Mouse (Mus musculus): ENCODE results near the gene Cyb561d1.
"Not testable (repeated sequence)": the region's sequence is repeated elsewhere in the genome, so short reads cannot be mapped to it uniquely, and the experiment has no call there.

Cyb561d1 gene

DNA sequence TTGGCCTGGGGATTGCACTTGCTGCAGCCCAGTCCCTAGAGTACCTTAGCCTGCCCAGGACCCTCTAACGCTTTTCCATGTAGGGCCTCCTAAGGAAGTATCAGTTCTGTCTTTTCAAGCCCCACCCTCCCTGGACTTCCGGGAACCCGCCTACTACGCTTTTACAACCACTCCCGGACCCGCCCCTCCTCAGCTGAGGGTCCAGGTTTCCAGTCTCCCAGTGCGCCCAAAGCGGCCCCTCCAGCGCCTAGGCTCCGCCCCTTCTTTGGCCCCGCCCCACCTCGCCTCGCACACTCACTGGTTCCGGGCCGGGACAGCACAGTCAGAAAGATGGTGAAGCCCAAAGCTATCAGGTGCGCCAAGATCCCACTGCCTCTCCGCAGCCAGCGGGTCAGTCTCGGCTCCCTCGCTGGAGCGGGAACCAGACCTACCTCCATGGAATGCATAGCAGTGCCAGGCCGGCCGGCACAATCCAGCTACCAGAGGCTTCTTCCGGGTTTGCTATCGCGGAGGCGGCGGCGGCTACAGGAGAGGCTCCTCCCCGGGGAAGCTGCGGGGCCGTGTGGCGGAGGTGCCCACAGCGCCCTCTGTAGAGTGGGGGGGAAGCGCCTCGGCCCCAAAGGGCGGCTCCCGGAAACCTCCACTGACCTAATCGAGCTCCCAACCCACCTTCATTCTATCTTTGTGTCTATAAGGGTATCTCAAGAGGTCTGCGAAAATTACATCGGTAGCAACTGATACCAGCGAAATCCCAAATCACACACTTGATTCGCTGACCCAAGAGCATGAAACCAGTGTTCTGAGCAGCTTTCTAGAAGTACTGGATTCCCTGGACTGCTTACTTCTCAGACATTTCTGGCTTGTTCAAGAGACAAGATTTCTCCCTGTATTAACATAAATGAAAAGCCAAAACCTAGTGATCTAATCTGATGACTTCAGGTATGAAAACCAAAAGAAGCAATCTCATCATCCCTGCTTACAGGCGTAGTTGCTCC lies at the start of gene Cyb561d1:
Gene Cyb561d1 (minus strand): TSS at position 884 of the 995 bp plus-strand sequence.
- DNase-seq (ENCODE audit: low spot score): peak; percentile 85

- no peak for DNase-seq (ENCODE audit: low spot score)
These were observed 45.8 kb upstream of the Cyb561d1 start for GRCm38 (mm10) chr3:108246857-108247256.

DNA sequence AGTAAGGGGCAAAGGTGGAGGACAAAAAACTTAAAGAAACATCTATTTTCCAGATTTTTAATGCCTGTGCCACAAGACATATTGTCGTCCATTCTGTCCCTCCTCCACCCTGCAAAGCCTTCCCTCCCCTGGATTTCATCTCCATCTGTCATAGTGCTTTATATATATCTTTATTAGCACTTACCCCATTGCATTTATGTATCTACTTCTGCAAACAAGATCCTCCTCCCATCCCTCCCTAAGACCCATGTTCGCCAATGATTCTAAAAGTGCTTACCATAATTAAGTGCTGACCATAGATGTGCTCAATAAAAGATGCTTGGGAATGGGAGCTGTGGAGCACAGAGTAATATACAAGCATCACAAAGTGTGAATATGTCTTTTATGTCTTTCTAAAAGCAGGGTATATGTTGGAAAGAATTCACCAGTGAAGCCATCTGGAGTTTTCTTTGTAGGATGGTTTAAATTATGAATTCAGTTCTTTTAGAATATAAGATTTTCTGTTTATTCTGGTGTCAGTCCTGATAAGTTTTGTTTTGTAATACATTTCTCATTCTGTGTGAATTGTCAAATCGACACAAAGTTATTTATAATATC lies 40.3 kb upstream of the Cyb561d1 start:
- no peak for DNase-seq (ENCODE audit: low spot score)

DNA sequence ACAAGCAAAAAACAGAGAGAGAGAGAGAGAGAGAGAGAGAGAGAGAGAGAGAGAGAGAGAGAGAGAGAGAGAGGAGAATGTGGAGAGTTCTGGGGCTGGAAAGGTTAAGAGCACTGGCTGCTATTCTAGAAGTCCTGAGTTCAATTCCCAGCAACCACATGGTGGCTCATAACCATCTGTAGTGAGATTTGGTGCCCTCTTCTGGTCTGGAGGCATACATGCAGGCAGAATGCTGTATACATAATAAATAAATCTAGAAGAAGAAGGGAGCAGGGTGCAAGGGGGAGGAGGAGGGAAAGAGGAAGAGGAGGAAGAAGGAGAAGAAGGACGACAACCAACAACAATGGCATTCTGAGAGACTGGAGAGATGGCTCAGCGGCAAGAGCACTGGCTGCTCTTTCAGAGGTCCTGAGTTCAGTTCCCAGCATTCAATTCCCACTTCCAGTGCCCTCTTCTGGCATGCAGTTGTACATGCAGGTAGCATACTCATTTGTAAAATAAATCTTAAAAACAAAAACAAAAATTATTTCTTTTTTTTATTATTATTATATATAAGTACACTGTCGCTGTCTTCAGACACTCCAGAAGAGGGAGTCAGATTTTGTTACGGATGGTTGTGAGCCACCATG lies 36.6 kb upstream of the Cyb561d1 start:
- not testable (repeated sequence) for DNase-seq (ENCODE audit: low spot score)

GRCm38 (mm10) chr3:108231646-108232045 lies 30.6 kb upstream of the Cyb561d1 start:
- no peak for DNase-seq (ENCODE audit: low spot score)

GRCm38 (mm10) chr3:108227521-108227920 lies 26.5 kb upstream of the Cyb561d1 start:
- no peak for DNase-seq (ENCODE audit: low spot score)

GRCm38 (mm10) chr3:108226558-108227350 lies 25.7 kb upstream of the Cyb561d1 start, which contains the start of gene Sypl2:
TSS of gene Sypl2 (minus strand) at chr3:108226648.
- DNase-seq (ENCODE audit: low spot score): no peak

- no peak for DNase-seq (ENCODE audit: low spot score)
These were observed 24.9 kb upstream of the Cyb561d1 start for GRCm38 (mm10) chr3:108225711-108226557.

GRCm38 (mm10) chr3:108220661-108221060 lies 19.6 kb upstream of the Cyb561d1 start:
- DNase-seq (ENCODE audit: low spot score): peak; percentile 30

DNA sequence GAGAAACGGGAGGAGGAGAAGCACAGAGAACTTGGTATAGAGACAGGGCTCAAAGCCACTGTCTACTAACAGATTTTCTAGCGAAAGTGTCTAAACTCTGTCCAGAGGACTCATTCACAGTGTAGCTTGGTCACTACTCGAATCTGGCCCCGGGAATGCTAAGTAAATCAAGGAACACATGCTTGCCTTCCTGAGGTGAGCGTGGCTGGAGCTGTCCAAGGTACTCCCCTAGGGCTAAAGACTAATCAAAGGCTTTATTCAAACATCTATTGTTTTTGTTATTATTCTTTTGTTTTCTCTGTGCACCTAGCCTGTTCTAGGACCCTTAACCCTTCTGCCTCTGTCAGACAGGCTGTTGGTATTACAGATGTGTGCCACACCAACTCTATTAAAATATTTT lies 13.7 kb upstream of the Cyb561d1 start:
- DNase-seq (ENCODE audit: low spot score): peak; percentile 67

DNA sequence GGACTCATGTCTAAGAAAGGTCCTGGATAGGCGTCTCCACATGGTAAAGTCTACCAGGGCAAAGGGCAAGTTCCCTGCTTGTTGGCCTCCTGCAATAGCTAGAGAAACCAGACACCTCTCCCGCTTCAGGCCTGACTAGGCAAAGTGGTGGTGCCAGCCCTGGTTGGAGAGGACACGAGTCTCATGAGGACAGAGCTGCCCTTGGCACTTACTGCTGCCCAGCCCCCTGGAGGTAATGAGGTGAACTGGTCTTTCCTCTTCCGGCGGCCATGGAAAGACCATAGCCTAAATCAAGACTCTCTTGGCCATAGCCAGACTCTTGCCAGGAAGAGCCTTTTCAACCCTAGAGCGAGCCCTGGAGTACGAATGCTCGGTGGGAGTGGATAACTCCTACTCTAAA lies 11.4 kb upstream of the Cyb561d1 start:
- DNase-seq (ENCODE audit: low spot score): peak; percentile 73

DNA sequence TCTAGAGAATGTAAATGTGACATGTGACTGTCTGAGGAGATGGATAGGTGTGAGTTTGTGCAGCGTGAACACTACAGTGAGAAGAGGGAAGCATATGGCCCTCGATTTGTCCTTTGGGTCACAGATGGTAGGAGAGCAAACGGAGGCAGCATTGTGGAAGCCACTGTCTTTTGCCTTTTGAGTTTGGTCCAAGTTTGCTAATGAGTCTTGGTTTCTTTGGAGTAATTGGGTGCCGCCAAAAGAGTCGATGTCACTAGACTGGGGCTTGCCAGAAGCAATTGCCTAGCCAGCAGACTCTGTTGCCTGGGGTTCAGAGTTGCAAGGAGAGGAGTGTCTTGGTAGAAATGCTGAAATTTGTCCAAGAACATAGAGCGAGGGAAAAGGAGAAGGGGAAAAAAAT lies 10.8 kb upstream of the Cyb561d1 start:
- no peak for DNase-seq (ENCODE audit: low spot score)

- no peak for DNase-seq (ENCODE audit: low spot score)
These were observed 9.7 kb upstream of the Cyb561d1 start, which contains the start of gene Atxn7l2 for GRCm38 (mm10) chr3:108210771-108211139. TSS of gene Atxn7l2 (minus strand) at chr3:108210934.

- peak; percentile 98 for DNase-seq (ENCODE audit: low spot score)
These were observed 9.1 kb upstream of the Cyb561d1 start for GRCm38 (mm10) chr3:108209946-108210770.

DNA sequence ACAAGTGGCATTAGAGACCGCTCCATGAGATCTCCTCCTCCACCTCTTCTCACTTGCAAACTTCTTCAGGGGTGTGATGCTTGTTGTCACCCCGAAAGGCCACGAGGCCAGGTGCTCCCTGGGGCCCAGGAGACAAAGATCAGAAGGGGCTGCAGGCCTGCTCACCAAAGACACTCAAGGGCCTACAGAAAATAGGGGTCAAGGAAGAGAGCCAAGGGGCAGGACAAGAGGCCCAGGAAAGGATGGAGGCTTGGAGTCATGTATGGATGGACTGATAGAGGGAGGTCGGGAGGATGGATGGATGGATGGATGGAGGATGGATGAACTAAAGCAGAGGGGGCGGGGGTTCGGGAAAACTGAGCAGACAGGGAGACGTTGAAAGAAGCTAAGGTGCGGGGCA lies 8.5 kb upstream of the Cyb561d1 start:
- no peak for DNase-seq (ENCODE audit: low spot score)

GRCm38 (mm10) chr3:108209001-108209400 lies 8.0 kb upstream of the Cyb561d1 start:
- no peak for DNase-seq (ENCODE audit: low spot score)

DNA sequence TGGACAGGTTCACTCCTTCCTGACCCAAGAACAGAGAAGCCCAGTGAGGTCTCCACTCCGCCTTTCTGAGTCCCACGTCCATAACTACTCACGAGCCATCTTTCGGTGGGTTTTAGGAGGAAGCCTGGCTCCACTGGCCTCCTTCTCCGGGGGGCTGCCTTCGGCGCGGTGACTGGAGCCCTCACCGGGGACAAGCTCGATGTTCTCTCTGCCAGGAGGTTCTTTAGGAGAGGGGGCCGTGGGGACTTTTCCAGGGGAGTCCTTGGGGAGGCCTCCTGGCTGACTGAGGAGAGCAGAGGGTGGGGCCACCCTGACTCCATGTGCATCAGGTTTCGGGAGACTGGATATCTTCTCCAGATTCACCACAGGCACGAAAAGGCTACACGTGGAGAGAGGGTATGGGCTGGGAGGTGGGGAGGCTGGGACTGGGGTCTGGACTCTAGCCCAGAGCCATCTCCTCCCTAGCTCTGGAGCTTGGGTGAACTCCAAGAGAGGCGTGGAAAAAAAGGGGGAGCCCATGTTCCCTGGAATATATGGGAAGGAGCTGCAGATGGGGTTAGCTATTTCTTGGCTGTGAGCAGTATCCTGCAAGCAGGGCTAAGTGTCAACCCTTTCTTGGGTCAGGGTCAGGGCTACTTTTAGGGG lies 5.8 kb upstream of the Cyb561d1 start:
- DNase-seq (ENCODE audit: low spot score): no peak

DNA sequence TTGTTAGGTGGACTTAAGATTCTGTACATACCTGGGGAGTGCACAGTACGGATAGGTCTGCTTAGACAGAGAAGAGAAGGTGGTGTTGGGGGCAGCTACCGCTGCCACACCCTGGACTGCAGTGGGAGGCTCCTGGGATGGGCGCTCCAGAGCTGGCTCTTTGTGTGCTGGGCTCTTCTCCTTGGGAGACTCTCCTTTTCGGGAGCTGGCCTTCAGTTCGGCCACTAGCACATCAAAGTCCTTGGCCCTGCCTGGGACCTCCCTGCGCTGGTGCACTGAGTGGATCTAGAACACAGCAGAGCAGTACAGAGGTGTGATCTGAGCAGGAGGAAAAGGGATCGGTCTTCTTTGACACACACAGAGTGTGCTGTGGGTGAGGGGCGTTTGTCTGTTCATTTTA lies 4.6 kb upstream of the Cyb561d1 start:
- no peak for DNase-seq (ENCODE audit: low spot score)

GRCm38 (mm10) chr3:108204470-108204869 lies 3.5 kb upstream of the Cyb561d1 start:
- no peak for DNase-seq (ENCODE audit: low spot score)

All from adipocyte (in vitro differentiated cells).